Mouse (Mus musculus) cerebral cortex, adult 2 months (tissue): ENCODE results near the gene Gm10188.

ENCODE experiments used
- WGBS: fragments of 180-500 bp; shearing (Covaris S2); methylation state at CpG from one replicate; pipeline ENCODE4 v1.1.7; 2018; 5-methylcytosine and 5-hydroxymethylcytosine counted together

Gm10188 gene

DNA sequence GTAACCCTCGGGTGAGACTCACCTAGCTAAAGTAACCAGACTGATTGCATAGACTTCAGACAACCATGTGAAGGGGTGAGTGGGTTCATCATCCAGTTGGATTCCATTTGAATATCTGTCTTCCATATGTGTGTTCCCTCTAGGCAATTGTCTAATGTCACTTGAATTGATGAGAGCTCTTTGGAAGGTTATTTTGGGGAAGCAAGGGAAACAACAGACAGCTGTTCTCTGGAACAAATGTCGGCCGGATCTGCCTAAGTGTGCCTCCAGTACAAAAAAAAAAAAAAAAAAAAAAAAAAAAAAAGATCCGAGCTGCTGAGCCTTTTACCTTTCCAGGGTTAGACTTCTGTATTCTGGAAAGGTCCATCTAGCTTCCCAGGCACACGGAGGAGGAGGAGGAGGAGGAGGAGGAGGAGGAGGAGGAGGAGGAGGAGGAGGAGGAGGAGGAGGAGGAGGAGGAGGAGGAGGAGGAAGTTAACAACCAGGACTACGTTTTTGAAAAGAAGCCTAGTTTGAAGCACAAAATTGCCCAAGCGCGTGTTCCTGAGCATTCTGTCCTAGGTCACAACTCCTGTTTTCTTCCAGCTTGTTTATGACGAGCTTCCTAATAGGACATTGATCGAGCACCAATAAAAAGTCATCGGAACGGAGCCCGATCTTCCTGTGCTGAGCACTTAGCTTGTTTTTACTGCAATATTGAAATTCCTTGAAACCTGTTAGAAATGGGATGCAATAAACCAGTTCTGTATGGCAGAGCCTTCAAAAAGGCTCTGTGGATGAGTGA, 3.1 kb downstream of the Gm10188 start:
- 76% methylated on average over 12 of the region's 13 CpGs for WGBS

- 16% methylated on average over 6 of the region's 6 CpGs for WGBS
Observed at GRCm38 (mm10) chr1:132222166-132222565, 7.4 kb downstream of the Gm10188 start.

- 68% methylated on average over 2 of the region's 2 CpGs for WGBS
Observed at GRCm38 (mm10) chr1:132221627-132222026, 7.9 kb downstream of the Gm10188 start.

DNA sequence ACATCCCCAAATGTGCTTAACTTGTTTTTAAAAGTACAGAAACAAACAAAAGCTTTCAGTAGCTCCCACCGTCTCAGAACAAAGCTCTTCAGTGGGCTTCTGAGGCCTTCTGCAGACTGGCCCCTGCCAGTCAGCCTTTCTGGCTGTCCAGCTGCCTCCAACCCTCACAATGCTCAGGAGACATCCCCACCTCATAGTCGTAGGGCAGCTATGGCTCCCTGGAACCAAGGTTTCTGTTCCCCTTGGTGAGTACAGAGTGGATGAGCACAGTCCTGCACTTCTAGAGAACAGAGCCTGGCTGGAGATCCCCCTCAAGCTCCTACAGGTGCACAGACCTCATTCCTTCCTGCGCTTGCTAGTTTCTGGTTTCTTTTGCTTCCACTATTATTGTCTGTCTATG, 13.3 kb downstream of the Gm10188 start:
- WGBS = 77% methylated on average over 3 of the region's 3 CpGs

- WGBS = 52% methylated on average over 6 of the region's 6 CpGs
Observed at GRCm38 (mm10) chr1:132213076-132213475, 16.5 kb downstream of the Gm10188 start.

GRCm38 (mm10) chr1:132212218-132212617, 17.3 kb downstream of the Gm10188 start:
- WGBS = 3% methylated on average over 20 of the region's 20 CpGs

DNA sequence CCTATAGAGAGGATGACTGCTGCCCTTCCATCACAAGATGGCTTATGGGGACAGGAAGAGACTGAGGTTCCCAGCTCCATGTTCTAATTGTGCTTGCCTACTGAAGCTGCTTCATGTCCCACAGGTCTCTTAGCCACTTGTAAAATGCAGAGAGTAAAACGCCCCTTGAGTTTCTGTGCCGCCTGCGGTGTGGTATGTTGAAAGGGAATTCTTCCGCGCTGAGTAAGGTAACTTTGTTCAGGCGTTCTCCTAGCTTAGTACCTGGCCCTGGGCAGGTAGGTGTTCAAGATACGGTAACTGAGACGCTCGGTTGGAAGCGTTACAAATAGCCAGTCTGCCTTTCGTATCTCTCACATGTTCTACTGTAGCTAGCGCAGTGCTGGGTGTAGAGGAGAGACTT, 17.9 kb downstream of the Gm10188 start:
- WGBS = 37% methylated on average over 12 of the region's 12 CpGs

DNA sequence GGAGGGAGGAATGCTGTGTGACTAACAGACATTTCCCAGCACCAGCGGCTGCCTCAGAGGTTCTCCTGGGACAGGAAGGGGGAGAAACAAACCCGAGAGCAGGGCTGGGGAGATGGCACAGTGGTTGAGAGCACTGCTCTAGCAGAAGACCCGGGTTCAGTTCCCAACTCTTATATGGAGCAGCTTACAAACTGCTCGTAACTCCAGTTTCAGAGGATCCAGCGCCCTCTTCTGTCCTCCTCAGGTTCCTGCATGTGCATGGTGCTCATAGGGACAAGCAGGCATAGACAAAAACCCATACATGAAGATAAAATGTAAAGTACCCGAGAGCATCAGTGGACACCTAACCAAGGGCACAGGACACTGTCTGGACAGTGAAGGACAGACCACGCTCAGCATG, 18.6 kb downstream of the Gm10188 start:
- 39% methylated on average over 7 of the region's 7 CpGs for WGBS

- WGBS = 49% methylated on average over 10 of the region's 10 CpGs
Observed at GRCm38 (mm10) chr1:132209400-132209799, 20.2 kb downstream of the Gm10188 start.

DNA sequence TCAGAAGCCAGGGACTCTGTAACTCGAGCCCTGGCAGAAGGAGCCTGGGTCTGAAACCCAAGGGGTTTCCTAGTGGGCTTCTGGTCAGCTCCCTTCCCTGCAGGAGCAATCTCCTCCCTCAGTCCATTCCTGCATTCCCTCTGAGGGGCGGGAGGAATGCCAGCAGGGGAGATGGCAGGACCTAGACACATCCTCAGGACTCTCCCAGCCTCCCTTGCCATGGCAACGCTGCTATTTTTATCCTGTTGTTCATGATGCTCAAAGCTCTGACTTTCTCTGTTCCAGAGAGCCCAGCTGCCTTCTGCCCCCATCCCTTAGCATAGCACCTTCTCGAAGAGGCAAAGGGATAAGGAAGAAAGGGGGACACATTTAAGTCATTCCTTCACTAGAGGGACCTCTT, 21.4 kb downstream of the Gm10188 start:
- 12% methylated on average over 4 of the region's 4 CpGs for WGBS

- 91% methylated on average over 3 of the region's 3 CpGs for WGBS
Observed at GRCm38 (mm10) chr1:132206828-132207227, 22.7 kb downstream of the Gm10188 start.

- WGBS = 79% methylated on average over 5 of the region's 5 CpGs
Observed at GRCm38 (mm10) chr1:132205958-132206357, 23.6 kb downstream of the Gm10188 start.

- 48% methylated on average over 5 of the region's 5 CpGs for WGBS
Observed at GRCm38 (mm10) chr1:132202771-132203170, 26.8 kb downstream of the Gm10188 start.

GRCm38 (mm10) chr1:132201936-132202335, 27.6 kb downstream of the Gm10188 start:
- 37% methylated on average over 2 of the region's 2 CpGs for WGBS

DNA sequence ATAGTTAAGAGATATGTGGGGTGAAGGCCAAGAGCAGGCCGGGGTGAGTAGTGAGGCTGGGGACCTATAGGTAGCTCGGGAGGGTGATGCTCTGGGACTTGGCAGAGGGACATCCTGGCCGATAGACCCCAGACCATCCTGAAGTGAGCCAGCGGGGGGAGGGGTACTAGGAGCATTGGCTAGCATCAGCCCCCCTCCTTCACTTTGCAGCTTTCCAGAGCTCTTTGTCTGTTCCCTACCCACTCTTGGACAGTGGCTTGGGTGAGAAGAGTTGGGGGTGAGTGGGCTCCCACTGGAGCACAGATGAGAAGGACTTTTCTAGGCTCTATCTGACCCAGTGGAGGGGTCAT, 28.1 kb downstream of the Gm10188 start:
- 31% methylated on average over 4 of the region's 4 CpGs for WGBS

- 18% methylated on average over 11 of the region's 11 CpGs for WGBS
Observed at GRCm38 (mm10) chr1:132200562-132201510, 28.7 kb downstream of the Gm10188 start.

GRCm38 (mm10) chr1:132199934-132200333, 29.6 kb downstream of the Gm10188 start:
- 9% methylated on average over 12 of the region's 12 CpGs for WGBS

- 42% methylated on average over 6 of the region's 6 CpGs for WGBS
Observed at GRCm38 (mm10) chr1:132199244-132199643, 30.3 kb downstream of the Gm10188 start.

GRCm38 (mm10) chr1:132198401-132199071, 31.0 kb downstream of the Gm10188 start:
- WGBS = 68% methylated on average over 16 of the region's 16 CpGs

GRCm38 (mm10) chr1:132197666-132198065, 31.9 kb downstream of the Gm10188 start:
- WGBS = 40% methylated on average over 9 of the region's 9 CpGs

GRCm38 (mm10) chr1:132196337-132196736, 33.2 kb downstream of the Gm10188 start:
- WGBS = 35% methylated on average over 7 of the region's 7 CpGs

DNA sequence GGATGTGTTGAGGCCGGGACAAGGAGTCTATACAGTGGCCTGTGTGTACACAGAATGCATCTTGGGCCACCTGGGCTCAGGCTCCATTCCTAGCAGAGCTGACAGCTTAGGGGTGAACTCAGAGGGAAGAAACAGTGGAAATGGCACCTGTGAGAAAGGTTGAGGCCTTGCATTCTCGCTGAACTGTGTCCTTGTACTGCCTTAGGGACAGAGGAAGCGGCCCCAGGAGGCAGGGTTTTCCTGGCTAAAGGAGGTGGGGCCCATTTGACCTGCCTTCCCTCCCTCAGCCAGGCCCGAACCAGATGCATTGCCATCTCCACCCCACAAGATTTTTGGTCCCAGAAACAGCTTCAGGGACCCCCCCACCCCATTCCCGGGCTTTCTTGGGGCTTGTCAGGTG, 33.9 kb downstream of the Gm10188 start:
- WGBS = 73% methylated on average over 5 of the region's 5 CpGs
